Mouse (Mus musculus) stomach, embryonic 14.5 days (tissue): ENCODE results near the gene Lmcd1. TPM values are rescaled to one million over a fixed set of nuclear protein-coding genes. Genes with fewer than 3 reads are reported as not detected.

Source experiments
- ATAC-seq: fragments of 200-750 bp; cut with Nextera tagmentation; 2 replicates; pipeline ENCODE4 v1.8.0; 2017; ENCODE audit warnings: low read depth, moderate TSS enrichment; ENCODE audit not compliant: insufficient number of reproducible peaks, insufficient read depth, low FRiP score
- H3K27ac ChIP-seq: fragments of 300-500 bp; sonication (generic); 2 replicates; pipeline ENCODE4 v1.5.1; 2014; ENCODE audit warnings: mild to moderate bottlenecking, low read length, moderate library complexity, mixed read lengths
- H3K27me3 ChIP-seq: fragments of 300-500 bp; sonication (generic); 2 replicates; pipeline ENCODE4 v1.6.1; 2014; ENCODE audit warnings: low read length, control low read depth, mixed read lengths; ENCODE audit not compliant: control insufficient read depth, insufficient read depth
- H3K36me3 ChIP-seq: fragments of 300-500 bp; sonication (generic); 2 replicates; pipeline ENCODE4 v1.6.1; 2014; ENCODE audit warnings: mild to moderate bottlenecking, control low read depth, low read length, moderate library complexity, mixed read lengths; ENCODE audit not compliant: control insufficient read depth, insufficient read depth
- H3K4me1 ChIP-seq: fragments of 300-500 bp; sonication (generic); 2 replicates; pipeline ENCODE4 v1.6.1; 2014; ENCODE audit warnings: low read length, control low read depth, mixed read lengths; ENCODE audit not compliant: control insufficient read depth, insufficient read depth
- H3K4me2 ChIP-seq: fragments of 300-500 bp; sonication (generic); replicated peaks from 2 replicates; pipeline ENCODE4 v1.6.1; 2014; ENCODE audit warnings: low read depth, low read length, control low read depth
- H3K4me3 ChIP-seq: fragments of 300-500 bp; sonication (generic); 2 replicates; pipeline ENCODE4 v1.5.1; 2014; ENCODE audit warnings: low read depth, low read length, control low read depth
- H3K9ac ChIP-seq: fragments of 300-500 bp; sonication (generic); replicated peaks from 2 replicates; pipeline ENCODE4 v1.6.1; 2014; ENCODE audit warnings: low read depth, mild to moderate bottlenecking, control low read depth, low read length, moderate library complexity, mixed read lengths
- H3K9me3 ChIP-seq: fragments of 300-500 bp; sonication (generic); 2 replicates; pipeline ENCODE4 v1.6.1; 2016; ENCODE audit warnings: low read depth, low read length, control low read depth; ENCODE audit not compliant: control insufficient read depth
- WGBS: fragments of 180-500 bp; shearing (Covaris S2); extraction: QIAGEN DNeasy Blood & Tissue Kit; methylation state at CpG from one replicate; pipeline ENCODE4 v1.1.7; 2014; 5-methylcytosine and 5-hydroxymethylcytosine counted together
- polyA plus RNA-seq: library from polyadenylated mRNA; unstranded; fragments of >200 nt; fragmentation: Nextera tagmentation; extraction: Ambion mirVana; gene quantifications from 2 replicates; pipeline ENCODE4 v1.2.1, GENCODE M21; 2014

Gene Lmcd1
- polyA plus RNA-seq, 1 experiment from 2014 or later = 6.9 TPM

GRCm38 (mm10) chr6:112278805-112279204 is 5.2 kb downstream of the Lmcd1 start:
- Histone ChIP-seq H3K27me3 (no peaks in the 10 kb centered on the region), H3K9ac (no peak overlapping the region), H3K4me1 (peaks cover 10% of the 10 kb centered on the region; the same call in 1 of the 2 replicates), H3K4me2 (no peak overlapping the region), H3K9me3 (no peaks in the 10 kb centered on the region), H3K27ac (no peak overlapping the region), H3K4me3 (no peak overlapping the region), H3K36me3 (no peaks in the 10 kb centered on the region)
- no peak for ATAC-seq
- WGBS = 84% methylated on average over 1 of the region's 1 CpGs

- Histone ChIP-seq H3K27me3 (no peaks in the 10 kb centered on the region), H3K36me3 (no peaks in the 10 kb centered on the region), H3K4me1 (no peaks in the 10 kb centered on the region), H3K9ac (no peak overlapping the region), H3K4me3 (no peak overlapping the region), H3K9me3 (no peaks in the 10 kb centered on the region), H3K27ac (no peak overlapping the region), H3K4me2 (no peak overlapping the region)
- no peak for ATAC-seq
- whole genome bisulfite sequencing = 91% methylated on average over 2 of the region's 2 CpGs
Observed at GRCm38 (mm10) chr6:112280161-112280560, 6.6 kb downstream of the Lmcd1 start.

- Histone ChIP-seq H3K36me3 (no peaks in the 10 kb centered on the region), H3K9ac (no peak overlapping the region), H3K27me3 (no peaks in the 10 kb centered on the region), H3K27ac (no peak overlapping the region), H3K9me3 (no peaks in the 10 kb centered on the region), H3K4me1 (no peaks in the 10 kb centered on the region), H3K4me2 (no peak overlapping the region), H3K4me3 (no peak overlapping the region)
- WGBS = 59% methylated on average over 3 of the region's 3 CpGs
- no peak for ATAC-seq
Observed at GRCm38 (mm10) chr6:112280945-112281344, 7.4 kb downstream of the Lmcd1 start.

- H3K9me3 ChIP-seq = no peaks in the 10 kb centered on the region
- H3K27ac ChIP-seq = no peak overlapping the region
- H3K9ac ChIP-seq = no peak overlapping the region
- 93% methylated on average over 2 of the region's 2 CpGs for WGBS
- no peaks in the 10 kb centered on the region for H3K27me3 ChIP-seq
- H3K4me2 ChIP-seq = no peak overlapping the region
- H3K4me1 ChIP-seq = no peaks in the 10 kb centered on the region
- no peak overlapping the region for H3K4me3 ChIP-seq
- ATAC-seq = no peak
- H3K36me3 ChIP-seq = no peaks in the 10 kb centered on the region
Observed at GRCm38 (mm10) chr6:112281935-112282334, 8.4 kb downstream of the Lmcd1 start.

- Histone ChIP-seq H3K4me1 (no peaks in the 10 kb centered on the region), H3K27ac (no peak overlapping the region), H3K4me2 (no peak overlapping the region), H3K36me3 (no peaks in the 10 kb centered on the region), H3K9me3 (no peaks in the 10 kb centered on the region), H3K4me3 (no peak overlapping the region), H3K27me3 (no peaks in the 10 kb centered on the region), H3K9ac (no peak overlapping the region)
- no peak for ATAC-seq
- WGBS = 71% methylated on average over 2 of the region's 2 CpGs
Observed at GRCm38 (mm10) chr6:112284087-112284486, 10.5 kb downstream of the Lmcd1 start.

GRCm38 (mm10) chr6:112287671-112288070 is 14.1 kb downstream of the Lmcd1 start:
- no peak overlapping the region for H3K4me2 ChIP-seq
- H3K9me3 ChIP-seq = no peaks in the 10 kb centered on the region
- H3K4me3 ChIP-seq = no peak overlapping the region
- 89% methylated on average over 9 of the region's 9 CpGs for WGBS
- H3K9ac ChIP-seq = no peak overlapping the region
- no peak for ATAC-seq
- no peak overlapping the region for H3K27ac ChIP-seq
- no peaks in the 10 kb centered on the region for H3K27me3 ChIP-seq
- no peaks in the 10 kb centered on the region for H3K36me3 ChIP-seq
- H3K4me1 ChIP-seq = no peaks in the 10 kb centered on the region

GRCm38 (mm10) chr6:112288271-112288670 is 14.7 kb downstream of the Lmcd1 start:
- Histone ChIP-seq H3K27me3 (no peaks in the 10 kb centered on the region), H3K27ac (no peak overlapping the region), H3K9ac (no peak overlapping the region), H3K4me3 (no peak overlapping the region), H3K4me1 (no peaks in the 10 kb centered on the region), H3K9me3 (no peaks in the 10 kb centered on the region), H3K4me2 (no peak overlapping the region), H3K36me3 (no peaks in the 10 kb centered on the region)
- ATAC-seq = no peak
- 88% methylated on average over 3 of the region's 3 CpGs for WGBS

GRCm38 (mm10) chr6:112291146-112291545 is 17.6 kb downstream of the Lmcd1 start:
- H3K27me3 ChIP-seq = no peaks in the 10 kb centered on the region
- no peaks in the 10 kb centered on the region for H3K9me3 ChIP-seq
- H3K36me3 ChIP-seq = no peaks in the 10 kb centered on the region
- ATAC-seq = no peak
- WGBS = 86% methylated on average over 4 of the region's 4 CpGs
- H3K4me3 ChIP-seq = no peak overlapping the region
- H3K4me2 ChIP-seq = no peak overlapping the region
- no peak overlapping the region for H3K27ac ChIP-seq
- no peaks in the 10 kb centered on the region for H3K4me1 ChIP-seq
- H3K9ac ChIP-seq = no peak overlapping the region

- Histone ChIP-seq H3K4me2 (no peak overlapping the region), H3K36me3 (no peaks in the 10 kb centered on the region), H3K27ac (no peak overlapping the region), H3K9me3 (no peaks in the 10 kb centered on the region), H3K4me3 (no peak overlapping the region), H3K4me1 (no peaks in the 10 kb centered on the region), H3K27me3 (no peaks in the 10 kb centered on the region), H3K9ac (no peak overlapping the region)
- ATAC-seq = no peak
- WGBS = 34% methylated on average over 5 of the region's 5 CpGs
Observed at GRCm38 (mm10) chr6:112293320-112293719, 19.8 kb downstream of the Lmcd1 start.
